Mouse (Mus musculus) liver (tissue): ENCODE measurements at regions not wholly inside any gene's neighbourhood (a gene's known extent, or its start where the extent isn't known, plus 50 kb on each side); places are given as distances from the start of the nearest gene placed in this dataset.

Experiments
- DNase-seq: peaks from one replicate; pipeline ENCODE4 v3.0.0-alpha.2; 2020; ENCODE audit warnings: mixed read lengths

GRCm38 (mm10) chr10:111558675-111559340 lies 52.7 kb downstream of the Phlda1 start:
- DNase-seq: no peak

GRCm38 (mm10) chr10:111559341-111560246 lies 53.5 kb downstream of the Phlda1 start:
- no peak for DNase-seq

- DNase-seq: no peak
Observed at GRCm38 (mm10) chr10:111562628-111563027, 56.5 kb downstream of the Phlda1 start.

GRCm38 (mm10) chr10:111566873-111567381 lies 60.8 kb downstream of the Phlda1 start:
- no peak for DNase-seq

- DNase-seq: no peak
Observed at GRCm38 (mm10) chr10:111570501-111571258, 64.6 kb downstream of the Phlda1 start.

- DNase-seq: no peak
Observed at GRCm38 (mm10) chr10:111574231-111574630, 68.1 kb downstream of the Phlda1 start.

GRCm38 (mm10) chr10:111574812-111575211 lies 68.7 kb downstream of the Phlda1 start:
- DNase-seq: no peak

GRCm38 (mm10) chr10:111575256-111575655 lies 69.2 kb downstream of the Phlda1 start:
- DNase-seq: no peak

GRCm38 (mm10) chr10:111575926-111576325 lies 69.8 kb downstream of the Phlda1 start:
- peak; percentile 21 for DNase-seq

- DNase-seq: no peak
Observed at GRCm38 (mm10) chr10:111576395-111577069, 70.4 kb downstream of the Phlda1 start.

- DNase-seq: no peak
Observed at GRCm38 (mm10) chr10:111578536-111578935, 72.5 kb downstream of the Phlda1 start.

GRCm38 (mm10) chr10:111579481-111579880 lies 73.4 kb downstream of the Phlda1 start:
- no peak for DNase-seq

- DNase-seq: peak; percentile 65
Observed at GRCm38 (mm10) chr10:111580401-111581100, 74.5 kb downstream of the Phlda1 start.

GRCm38 (mm10) chr10:111581847-111582246 lies 75.8 kb downstream of the Phlda1 start:
- DNase-seq: no peak

GRCm38 (mm10) chr10:111582321-111583123 lies 76.4 kb downstream of the Phlda1 start:
- no peak for DNase-seq

GRCm38 (mm10) chr10:111583124-111583743 lies 77.1 kb downstream of the Phlda1 start:
- DNase-seq: peak; percentile 36

GRCm38 (mm10) chr10:111583744-111584152 lies 77.7 kb downstream of the Phlda1 start:
- peak; percentile 45 for DNase-seq

- peak; percentile 23 for DNase-seq
Observed at GRCm38 (mm10) chr10:111587891-111588611, 82.0 kb downstream of the Phlda1 start.

GRCm38 (mm10) chr10:111589186-111589585 lies 83.1 kb downstream of the Phlda1 start:
- no peak for DNase-seq
